Mouse (Mus musculus) myocyte (in vitro differentiated cells): ENCODE measurements around the gene Nol3. TPM values are rescaled to one million over a fixed set of nuclear protein-coding genes. Genes with fewer than 3 reads are reported as not detected.
A peak's percentile ranks its signal among the peaks of the same experiment; 100 is the strongest.

Experiments used
- H3K27me3 ChIP-seq: one replicate; pipeline ENCODE4 v1.6.1; 2011; ENCODE audit not compliant: control insufficient read depth, insufficient read depth, insufficient read length
- H3K36me3 ChIP-seq: one replicate; pipeline ENCODE4 v1.6.1; 2011; ENCODE audit not compliant: control insufficient read depth, insufficient read depth
- H3K4me2 ChIP-seq: one replicate; pipeline ENCODE4 v1.6.1; 2011; ENCODE audit warnings: low read depth, control low read depth
- H3K4me3 ChIP-seq: one replicate; pipeline ENCODE4 v1.5.1; 2011; ENCODE audit warnings: mild to moderate bottlenecking, control low read depth, moderate library complexity
- H3K79me2 ChIP-seq: one replicate; pipeline ENCODE4 v1.6.1; 2011; ENCODE audit not compliant: control insufficient read depth, insufficient read depth
- H3ac ChIP-seq: one replicate; pipeline ENCODE4 v1.6.1; 2011; ENCODE audit not compliant: control insufficient read depth, insufficient read length
- CEBPB ChIP-seq: IDR thresholded peaks from 2 replicates; pipeline ENCODE4 v1.6.1; 2011; ENCODE audit warnings: mild to moderate bottlenecking, moderate library complexity; ENCODE audit not compliant: poor library complexity, insufficient read depth, severe bottlenecking
- E2F4 ChIP-seq: IDR thresholded peaks from one replicate; pipeline ENCODE4 v1.6.1; 2011; ENCODE audit warnings: mild to moderate bottlenecking, control low read depth, moderate library complexity; ENCODE audit not compliant: insufficient read depth
- MAX ChIP-seq: IDR thresholded peaks from one replicate; pipeline ENCODE4 v1.6.1; 2011; ENCODE audit warnings: low read depth, mild to moderate bottlenecking, control low read depth
- MYOD1 ChIP-seq, 3 experiments: IDR thresholded peaks; one replicate each; pipeline ENCODE4 v1.6.1; 2011; ENCODE audit warnings: control low read depth in 2 of 3, low read depth in 2 of 3, mild to moderate bottlenecking in 2 of 3, moderate library complexity in 1 of 3; ENCODE audit not compliant: insufficient read length in 2 of 3, control insufficient read depth in 1 of 3
- MYOG ChIP-seq, 3 experiments: IDR thresholded peaks; one replicate each; pipeline ENCODE4 v1.6.1; 2011; ENCODE audit warnings: control low read depth in 2 of 3, low read depth in 2 of 3, mild to moderate bottlenecking in 2 of 3; ENCODE audit not compliant: insufficient read length in 2 of 3, control insufficient read depth in 1 of 3, insufficient read depth in 1 of 3
- POLR2A ChIP-seq: IDR thresholded peaks from one replicate; pipeline ENCODE4 v1.6.1; 2011; ENCODE audit warnings: low read depth, mild to moderate bottlenecking, control low read depth, moderate library complexity; ENCODE audit not compliant: insufficient read length
- POLR2AphosphoS2 ChIP-seq: IDR thresholded peaks from one replicate; pipeline ENCODE4 v1.6.1; 2011; ENCODE audit warnings: low read depth, control low read depth; ENCODE audit not compliant: insufficient read length
- REST ChIP-seq: IDR thresholded peaks from one replicate; pipeline ENCODE4 v1.6.1; 2011; ENCODE audit warnings: mild to moderate bottlenecking, control low read depth, moderate library complexity; ENCODE audit not compliant: insufficient read depth, insufficient read length
- SRF ChIP-seq: IDR thresholded peaks from one replicate; pipeline ENCODE4 v1.6.1; 2011; ENCODE audit warnings: low read depth; ENCODE audit not compliant: control insufficient read depth, insufficient read length
- TCF12 ChIP-seq: IDR thresholded peaks from one replicate; pipeline ENCODE4 v1.6.1; 2011; ENCODE audit warnings: mild to moderate bottlenecking, control low read depth; ENCODE audit not compliant: poor library complexity, insufficient read depth, severe bottlenecking
- TCF3 ChIP-seq: IDR thresholded peaks from one replicate; pipeline ENCODE4 v1.6.1; 2011; ENCODE audit warnings: low read depth, control low read depth; ENCODE audit not compliant: insufficient read length
- USF1 ChIP-seq: IDR thresholded peaks from one replicate; pipeline ENCODE4 v1.6.1; 2011; ENCODE audit warnings: low read depth, mild to moderate bottlenecking, control low read depth, moderate library complexity
- polyA plus RNA-seq: library from polyadenylated mRNA; unstranded; fragments of >200 nt; fragmentation: generic; extraction: Trizol; gene quantifications from one replicate; pipeline ENCODE4 v1.2.1, GENCODE M21; 2012; ENCODE audit warnings: missing spikeins

Gene Nol3
- polyA plus RNA-seq, 1 experiment: 23.2 TPM

DNA sequence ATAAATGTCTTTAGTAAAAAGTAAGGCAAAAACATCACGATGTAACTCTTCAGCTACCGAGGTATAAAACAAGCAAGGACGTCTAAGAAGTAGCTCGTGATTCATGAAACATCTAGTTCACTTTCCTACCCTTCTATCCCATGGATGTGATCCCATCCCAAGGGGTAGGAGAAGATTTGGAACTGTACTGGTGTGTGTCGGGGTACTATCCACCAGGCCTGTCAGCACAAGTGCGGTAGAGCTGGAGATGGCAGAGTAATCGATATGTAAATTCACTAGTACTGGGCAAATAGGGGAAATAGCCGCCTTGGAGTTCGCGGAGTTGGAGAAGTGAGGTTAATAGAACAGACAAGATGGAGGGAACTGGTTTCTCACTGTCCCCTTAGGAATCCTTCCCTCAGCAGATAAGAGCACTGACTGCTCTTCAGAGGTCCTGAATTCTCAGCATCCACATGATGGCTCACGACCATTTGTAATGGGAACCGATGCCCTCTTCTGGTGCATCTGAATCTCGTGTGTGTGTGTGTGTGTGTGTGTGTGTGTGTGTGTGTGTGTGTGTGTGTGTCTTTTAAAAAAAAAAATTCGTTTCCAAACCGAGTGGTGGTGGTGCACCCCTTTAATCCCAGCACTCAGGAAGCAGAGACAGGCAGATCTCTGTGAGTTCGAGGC lies 12.6 kb upstream of the Nol3 start:
- H3K27me3 ChIP-seq: no peaks in the 10 kb centered on the region
- peak overlapping the region; percentile 72 for H3K4me2 ChIP-seq
- no peaks in the 10 kb centered on the region for H3K36me3 ChIP-seq
- TF ChIP-seq TCF12 (no peak), SRF (no peak), MAX (no peak)
- no peak overlapping the region for H3ac ChIP-seq
- peak overlapping the region; percentile 62 for H3K4me3 ChIP-seq
- H3K79me2 ChIP-seq: peaks cover 4% of the 10 kb centered on the region

DNA sequence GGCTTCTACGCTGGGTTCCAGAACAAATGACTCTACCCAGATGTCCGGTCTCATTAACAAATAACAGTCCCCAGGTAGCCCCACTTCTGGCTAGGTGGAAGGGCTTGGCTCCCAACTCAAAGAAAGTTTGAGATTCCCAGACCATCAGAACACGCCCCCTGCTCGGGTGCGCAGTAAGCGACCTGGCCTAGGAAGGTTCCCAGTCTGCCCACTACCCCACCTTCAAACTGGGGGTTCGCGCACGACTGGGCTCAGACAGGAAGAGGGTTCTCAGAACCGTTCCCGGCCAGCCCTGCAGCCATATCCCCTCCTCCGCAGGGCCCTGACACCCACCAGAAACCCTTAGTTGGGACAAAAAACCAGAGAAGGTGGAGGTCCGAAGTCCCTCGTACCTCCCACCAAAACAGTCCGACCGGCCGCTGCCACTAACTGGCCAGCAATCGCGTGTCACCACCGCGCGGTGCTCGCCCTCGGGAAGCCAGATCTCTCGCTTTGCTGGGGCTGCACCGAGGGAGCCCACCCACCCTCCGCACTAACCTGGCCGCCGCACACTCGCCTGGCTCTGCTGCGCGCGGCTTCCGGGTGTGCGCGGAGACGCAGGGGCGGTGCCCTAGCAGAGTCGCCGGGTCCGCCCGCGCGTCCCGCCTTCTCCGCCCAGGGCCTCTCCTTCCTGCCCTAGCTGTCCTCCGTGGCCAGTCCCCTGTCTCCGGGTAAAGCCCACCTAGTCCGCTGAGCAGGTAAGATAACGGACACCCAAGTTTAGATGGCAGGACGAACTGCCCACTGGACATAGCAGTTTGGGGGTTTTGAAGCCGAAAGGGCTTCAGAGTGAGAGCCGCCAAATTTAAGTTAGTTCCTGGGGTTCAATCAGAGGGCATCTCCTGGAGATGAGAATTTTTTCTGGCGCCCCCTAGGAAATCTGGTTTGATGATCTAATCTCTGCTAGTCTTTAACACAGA lies 11.6 kb upstream of the Nol3 start, which contains the start of the genes Tradd and Fbxl8:
Gene Tradd, minus strand, starts transcription at position 586 of the 959 bp plus-strand sequence.
Gene Fbxl8, plus strand, starts transcription at position 625 of the 959 bp plus-strand sequence.
- TF ChIP-seq TCF3 (no peak), MYOD1 (IDR thresholded peaks at IDR 0.05; ENCODE audit: control insufficient read depth in 1 of 3, insufficient read length in 2 of 3, low read depth in 2 of 3) (peak in 1 of 3 experiments; percentile 19), MAX (no peak), TCF12 (no peak), SRF (no peak), REST (no peak), POLR2A (peak; percentile 86), MYOG (IDR thresholded peaks at IDR 0.05; ENCODE audit: control insufficient read depth in 1 of 3, insufficient read depth in 1 of 3, insufficient read length in 2 of 3, low read depth in 2 of 3) (peak in 1 of 3 experiments; percentile 1), POLR2AphosphoS2 (peak; percentile 81), USF1 (no peak)
- H3K4me3 ChIP-seq: peak within 1 kb of the TSS; percentile 62
- no peaks in the 10 kb centered on the region for H3K27me3 ChIP-seq
- peaks cover 4% of the 10 kb centered on the region for H3K79me2 ChIP-seq
- H3K4me2 ChIP-seq: peak within 1 kb of the TSS; percentile 72
- H3K36me3 ChIP-seq: no peaks in the 10 kb centered on the region
- H3ac ChIP-seq: peak within 1 kb of the TSS; percentile 19

DNA sequence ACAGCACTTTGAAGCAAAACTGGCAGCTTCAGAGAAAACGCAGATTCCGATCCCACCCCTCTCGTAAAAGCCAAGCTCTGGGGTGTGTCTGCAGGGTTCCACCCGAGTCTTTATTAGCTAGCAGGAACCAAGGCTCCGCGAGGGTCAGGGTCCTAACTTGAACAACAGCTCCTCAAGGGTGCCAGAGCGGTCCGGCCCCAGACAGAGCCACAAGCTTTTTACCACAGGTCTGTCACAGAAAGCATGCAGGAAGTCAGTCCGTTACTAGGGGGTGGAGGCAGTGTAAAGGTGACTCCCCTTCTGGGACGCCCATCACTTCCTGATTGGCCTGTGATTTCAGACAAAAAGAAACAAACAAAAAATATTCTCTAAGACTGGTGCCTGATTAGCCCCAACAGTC lies 10.8 kb upstream of the Nol3 start:
- TF ChIP-seq CEBPB (no peak), MYOG (IDR thresholded peaks at IDR 0.05; ENCODE audit: control insufficient read depth in 1 of 3, insufficient read depth in 1 of 3, insufficient read length in 2 of 3, low read depth in 2 of 3) (no peak), POLR2AphosphoS2 (no peak), POLR2A (peak; percentile 24), E2F4 (no peak), TCF12 (no peak), MAX (no peak), USF1 (no peak), SRF (no peak)
- H3K4me3 ChIP-seq: peak overlapping the region; percentile 62
- H3K36me3 ChIP-seq: no peaks in the 10 kb centered on the region
- peak overlapping the region; percentile 72 for H3K4me2 ChIP-seq
- no peaks in the 10 kb centered on the region for H3K27me3 ChIP-seq
- peaks cover 4% of the 10 kb centered on the region for H3K79me2 ChIP-seq
- peak overlapping the region; percentile 19 for H3ac ChIP-seq

DNA sequence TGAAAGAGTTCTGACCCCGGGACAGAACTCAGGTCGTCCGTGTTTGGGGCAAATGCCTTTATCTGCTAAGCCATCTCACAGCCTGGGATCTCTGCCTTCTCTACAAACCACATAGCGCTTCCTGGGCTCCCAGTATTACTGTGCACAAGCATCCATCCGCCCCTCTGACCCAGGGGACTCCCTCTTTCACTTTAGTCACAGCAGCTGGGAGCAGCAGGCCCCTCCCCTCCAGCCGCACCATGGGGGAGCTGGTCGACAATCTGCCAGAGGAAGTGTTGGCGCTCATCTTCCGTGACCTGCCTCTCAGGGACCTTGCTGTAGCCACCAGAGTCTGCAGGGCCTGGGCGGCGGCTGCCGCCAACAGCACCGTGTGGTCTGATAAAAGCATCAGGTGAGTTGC lies 9.2 kb upstream of the Nol3 start:
- no peak for TF ChIP-seq TCF12
- TF ChIP-seq POLR2AphosphoS2: no peak
- TF ChIP-seq TCF3: no peak
- TF ChIP-seq POLR2A: no peak
- no peak for TF ChIP-seq REST
- no peak for TF ChIP-seq MYOD1 (IDR thresholded peaks at IDR 0.05; ENCODE audit: control insufficient read depth in 1 of 3, insufficient read length in 2 of 3, low read depth in 2 of 3)
- no peak for TF ChIP-seq CEBPB
- no peak for TF ChIP-seq E2F4
- no peak for TF ChIP-seq MYOG (IDR thresholded peaks at IDR 0.05; ENCODE audit: control insufficient read depth in 1 of 3, insufficient read depth in 1 of 3, insufficient read length in 2 of 3, low read depth in 2 of 3)
- TF ChIP-seq USF1: no peak
- no peak for TF ChIP-seq MAX
- no peak for TF ChIP-seq SRF
- Histone ChIP-seq H3K36me3 (no peaks in the 10 kb centered on the region), H3K4me3 (no peak overlapping the region), H3K79me2 (peaks cover 4% of the 10 kb centered on the region), H3ac (no peak overlapping the region), H3K27me3 (no peaks in the 10 kb centered on the region), H3K4me2 (no peak overlapping the region)
